Mouse (Mus musculus) E14TG2a.4 (cell line): ENCODE measurements around the gene Zmynd8.
A peak's percentile ranks its signal among the peaks of the same experiment; 100 is the strongest.

Experiments
- H3K27me3 ChIP-seq: 2 replicates; pipeline ENCODE4 v1.6.1; 2014; ENCODE audit warnings: low read length, control low read depth; ENCODE audit not compliant: insufficient read depth
- H3K36me3 ChIP-seq: 2 replicates; pipeline ENCODE4 v1.6.1; 2014; ENCODE audit warnings: low read length, control low read depth; ENCODE audit not compliant: insufficient read depth
- H3K4me1 ChIP-seq: replicated peaks from 2 replicates; pipeline ENCODE4 v1.6.1; 2014; ENCODE audit warnings: low read depth, low read length, control low read depth
- H3K4me3 ChIP-seq: replicated peaks from 2 replicates; pipeline ENCODE4 v1.5.1; 2014; ENCODE audit warnings: mild to moderate bottlenecking, low read length
- H3K9me3 ChIP-seq: 2 replicates; pipeline ENCODE4 v1.6.1; 2014; ENCODE audit warnings: low read length, control low read depth
- CTCF ChIP-seq: conservative IDR thresholded peaks from 2 replicates; pipeline ENCODE4 v1.5.1; 2014; ENCODE audit warnings: low read length
- NANOG ChIP-seq: IDR thresholded peaks from 2 replicates; pipeline ENCODE4 v1.6.1; 2014; ENCODE audit warnings: borderline replicate concordance, low read length, mixed read lengths
- POU5F1 ChIP-seq: IDR thresholded peaks from 2 replicates; pipeline ENCODE4 v1.6.1; 2014; ENCODE audit warnings: low read length, borderline replicate concordance

Zmynd8 gene

GRCm38 (mm10) chr2:165886482-165886856 is 12.3 kb downstream of the Zmynd8 start:
- peaks cover 11% of the 10 kb centered on the region; the same call in 1 of the 2 replicates for H3K27me3 ChIP-seq
- peaks cover 95% of the 10 kb centered on the region for H3K4me1 ChIP-seq
- H3K4me3 ChIP-seq = peak overlapping the region; percentile 78
- no peaks in the 10 kb centered on the region for H3K9me3 ChIP-seq
- TF ChIP-seq CTCF (no peak), NANOG (no peak), POU5F1 (no peak)
- H3K36me3 ChIP-seq = peaks cover 31% of the 10 kb centered on the region; the same call in 1 of the 2 replicates

DNA sequence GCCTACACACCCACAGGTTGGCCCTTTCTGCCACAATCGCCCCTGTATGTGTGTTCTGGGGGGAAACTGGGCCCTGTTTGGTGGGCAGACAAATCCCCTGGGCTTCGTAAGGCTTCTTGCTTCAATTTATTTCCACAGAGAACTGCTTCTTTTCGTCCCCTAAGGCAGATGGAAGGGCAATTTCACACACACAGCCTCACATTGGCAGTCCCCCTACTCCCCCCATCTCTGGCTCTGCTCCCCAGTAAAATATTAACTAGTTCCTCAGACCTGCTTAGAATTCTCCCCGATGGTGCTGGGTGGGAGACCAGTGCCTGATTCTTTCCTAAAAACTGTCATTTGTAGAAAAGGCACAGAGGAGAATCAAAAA is 12.9 kb downstream of the Zmynd8 start:
- peak overlapping the region; percentile 78 for H3K4me3 ChIP-seq
- TF ChIP-seq CTCF (no peak), NANOG (no peak), POU5F1 (no peak)
- H3K27me3 ChIP-seq = peaks cover 11% of the 10 kb centered on the region; the same call in 1 of the 2 replicates
- peaks cover 94% of the 10 kb centered on the region for H3K4me1 ChIP-seq
- peaks cover 31% of the 10 kb centered on the region; the same call in 1 of the 2 replicates for H3K36me3 ChIP-seq
- no peaks in the 10 kb centered on the region for H3K9me3 ChIP-seq

DNA sequence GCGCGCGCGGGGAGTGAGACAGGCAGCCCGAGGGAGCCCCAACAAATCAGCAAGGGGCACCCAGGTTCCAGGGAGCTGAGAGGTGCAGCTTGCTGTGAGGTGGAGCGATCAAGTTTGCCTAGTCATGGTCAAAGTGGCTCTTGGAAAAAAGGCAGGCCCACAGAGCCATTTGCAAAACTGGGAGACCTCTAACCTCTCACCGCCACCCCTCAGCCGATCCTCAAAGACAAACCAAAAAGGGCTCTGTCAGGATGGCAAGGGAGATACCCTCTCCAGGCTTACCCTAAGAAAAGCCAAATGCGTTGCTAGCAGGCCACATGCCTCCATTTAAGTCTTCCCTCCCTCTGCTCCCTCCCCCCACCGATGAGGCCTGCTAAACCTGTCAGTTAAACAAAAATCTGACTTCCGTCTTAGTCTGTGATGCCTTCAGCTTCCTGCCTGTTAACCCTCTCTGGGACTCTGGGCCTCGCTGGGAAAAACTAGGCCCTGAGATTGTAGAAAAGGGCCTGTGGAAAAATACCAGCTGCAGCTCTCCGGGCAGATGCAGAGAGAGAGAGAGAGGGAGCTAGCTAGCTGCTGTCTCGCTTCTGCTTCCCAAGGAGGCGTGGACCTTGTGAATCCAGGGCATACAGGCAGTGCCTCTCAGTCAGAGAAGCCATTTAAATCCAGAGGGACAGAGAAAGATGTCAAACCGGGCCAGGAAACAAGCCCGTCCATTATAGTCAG is 13.4 kb downstream of the Zmynd8 start:
- TF ChIP-seq POU5F1 (no peak), CTCF (no peak), NANOG (no peak)
- peak overlapping the region; percentile 78 for H3K4me3 ChIP-seq

GRCm38 (mm10) chr2:165884577-165885224 is 14.1 kb downstream of the Zmynd8 start:
- peak overlapping the region; percentile 78 for H3K4me3 ChIP-seq
- TF ChIP-seq NANOG (peak; percentile 28; the same call in 1 of the 2 replicates), CTCF (no peak)

More for the DNA sequence above, 13.4 kb downstream of the Zmynd8 start:
- Histone ChIP-seq H3K27me3 (peaks cover 11% of the 10 kb centered on the region; the same call in 1 of the 2 replicates), H3K36me3 (peaks cover 35% of the 10 kb centered on the region; the same call in 1 of the 2 replicates), H3K4me1 (peaks cover 94% of the 10 kb centered on the region), H3K9me3 (no peaks in the 10 kb centered on the region)

DNA sequence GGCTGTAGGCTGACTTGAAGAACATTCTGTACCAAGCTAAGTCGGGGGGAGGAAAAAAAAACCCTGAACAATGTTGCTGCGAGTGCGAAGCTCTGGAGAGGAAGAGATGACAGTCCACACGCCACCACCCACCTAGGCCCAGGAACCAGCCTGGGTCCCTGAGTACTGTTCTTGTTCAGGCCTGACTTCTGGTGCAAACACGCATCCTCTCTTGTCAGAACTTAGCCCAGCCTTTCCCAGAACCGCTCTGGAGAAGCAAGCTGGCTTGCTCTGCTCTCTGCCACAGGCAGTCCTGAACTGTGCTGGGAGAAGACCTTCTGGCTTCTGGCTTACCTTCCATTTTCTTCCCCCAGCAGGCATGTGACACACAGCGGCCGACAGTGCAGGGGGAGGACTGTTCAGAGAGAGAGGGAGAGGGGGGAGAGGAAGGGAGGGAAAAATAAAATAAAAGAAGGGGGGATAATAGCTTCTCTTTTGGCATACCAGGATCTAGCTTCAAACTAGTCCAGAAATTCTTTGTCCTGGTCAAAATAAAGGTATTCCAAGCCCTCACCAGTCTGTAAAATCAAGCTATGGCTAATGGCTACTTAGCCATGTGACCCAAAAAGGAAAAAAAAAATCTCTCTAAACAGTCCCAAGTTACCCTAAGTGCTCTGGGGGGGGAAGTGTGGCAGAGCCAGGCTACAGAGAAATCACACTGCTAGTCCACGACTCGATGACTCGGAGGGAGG is 14.8 kb downstream of the Zmynd8 start:
- Histone ChIP-seq H3K27me3 (no peaks in the 10 kb centered on the region), H3K36me3 (peaks cover 37% of the 10 kb centered on the region), H3K4me3 (peak overlapping the region; percentile 78), H3K4me1 (peaks cover 94% of the 10 kb centered on the region), H3K9me3 (no peaks in the 10 kb centered on the region)
- TF ChIP-seq POU5F1 (no peak), CTCF (no peak), NANOG (no peak)

More at GRCm38 (mm10) chr2:165884577-165885224, 14.1 kb downstream of the Zmynd8 start:
- peaks cover 5% of the 10 kb centered on the region; the same call in 1 of the 2 replicates for H3K27me3 ChIP-seq
- H3K9me3 ChIP-seq = no peaks in the 10 kb centered on the region
- H3K4me1 ChIP-seq = peaks cover 94% of the 10 kb centered on the region
- H3K36me3 ChIP-seq = peaks cover 37% of the 10 kb centered on the region

DNA sequence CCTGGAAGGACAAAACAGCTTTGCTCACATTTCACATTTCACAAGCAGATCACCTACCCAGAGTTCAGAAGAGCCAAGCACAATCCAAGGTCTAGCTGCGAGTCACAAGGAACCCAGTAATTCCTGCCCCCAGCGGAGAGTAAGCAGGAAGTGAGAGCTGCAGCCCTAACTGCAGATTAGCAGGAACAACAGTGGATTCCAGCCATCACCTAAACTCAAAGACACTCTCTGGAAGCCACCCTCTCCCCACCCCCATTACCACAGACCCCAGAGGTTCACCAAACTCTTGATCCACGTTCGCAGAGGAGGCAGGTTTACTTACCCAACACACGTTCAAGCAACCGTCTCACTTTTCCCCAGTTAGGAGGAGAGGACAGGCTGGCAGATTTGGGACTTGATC is 15.8 kb downstream of the Zmynd8 start:
- no peaks in the 10 kb centered on the region for H3K9me3 ChIP-seq
- H3K27me3 ChIP-seq = no peaks in the 10 kb centered on the region
- peaks cover 93% of the 10 kb centered on the region for H3K4me1 ChIP-seq
- H3K36me3 ChIP-seq = peaks cover 38% of the 10 kb centered on the region
- peak overlapping the region; percentile 61 for H3K4me3 ChIP-seq
- TF ChIP-seq POU5F1 = no peak
- TF ChIP-seq CTCF = no peak
- no peak for TF ChIP-seq NANOG

- TF ChIP-seq POU5F1 = no peak
- TF ChIP-seq CTCF = no peak
- no peak for TF ChIP-seq NANOG
- H3K9me3 ChIP-seq = no peaks in the 10 kb centered on the region
- H3K4me3 ChIP-seq = peak overlapping the region; percentile 61
- no peaks in the 10 kb centered on the region for H3K27me3 ChIP-seq
- peaks cover 49% of the 10 kb centered on the region for H3K36me3 ChIP-seq
- peaks cover 95% of the 10 kb centered on the region for H3K4me1 ChIP-seq
These were observed 17.0 kb downstream of the Zmynd8 start for GRCm38 (mm10) chr2:165881585-165882431.
